Mouse (Mus musculus): ENCODE measurements around the gene Pafah1b3. TPM values are rescaled to one million over a fixed set of nuclear protein-coding genes. Genes with fewer than 3 reads are reported as not detected.
A peak's percentile ranks its signal among the peaks of the same experiment; 100 is the strongest.

Gene Pafah1b3
- polyA plus RNA-seq, 1 experiment from 2014 or later = 287 TPM

GRCm38 (mm10) chr7:25311193-25311592 lies 13.4 kb upstream of the Pafah1b3 start:
- WGBS = 79% methylated on average over 11 of the region's 11 CpGs
- H3K9me3 ChIP-seq (replicated peaks; ENCODE audit: control insufficient read depth, low read length) = no peaks in the 10 kb centered on the region
- no peak overlapping the region for H3K9ac ChIP-seq (replicated peaks; ENCODE audit: low read length)
- H3K27ac ChIP-seq (replicated peaks; ENCODE audit: low read depth, low read length) = no peak overlapping the region
- H3K4me2 ChIP-seq (ENCODE audit: low read depth, low read length) = no peak overlapping the region
- DNase-seq (ENCODE audit: low spot score) (no peak), ATAC-seq (replicated peaks; ENCODE audit: insufficient number of reproducible peaks, low FRiP score, low TSS enrichment, low read depth) (no peak)
- H3K4me3 ChIP-seq (ENCODE audit: low read depth, low read length) = no peak overlapping the region
- H3K27me3 ChIP-seq (ENCODE audit: control insufficient read depth, insufficient read depth, low read length) = peaks cover 14% of the 10 kb centered on the region
- no peaks in the 10 kb centered on the region for H3K36me3 ChIP-seq (replicated peaks; ENCODE audit: control insufficient read depth, insufficient read depth, low read depth, low read length)
- H3K4me1 ChIP-seq (ENCODE audit: control insufficient read depth, insufficient read depth, low read length) = peaks cover 8% of the 10 kb centered on the region; the same call in 1 of the 2 replicates

- ATAC-seq (replicated peaks; ENCODE audit: insufficient number of reproducible peaks, low FRiP score, low TSS enrichment, low read depth) (no peak), DNase-seq (ENCODE audit: low spot score) (no peak)
- WGBS = 80% methylated on average over 9 of the region's 9 CpGs
- Histone ChIP-seq H3K27ac (replicated peaks; ENCODE audit: low read depth, low read length) (no peak overlapping the region), H3K9me3 (replicated peaks; ENCODE audit: control insufficient read depth, low read length) (no peaks in the 10 kb centered on the region), H3K9ac (replicated peaks; ENCODE audit: low read length) (no peak overlapping the region), H3K4me1 (ENCODE audit: control insufficient read depth, insufficient read depth, low read length) (peaks cover 2% of the 10 kb centered on the region; the same call in 1 of the 2 replicates), H3K4me3 (ENCODE audit: low read depth, low read length) (no peak overlapping the region), H3K4me2 (ENCODE audit: low read depth, low read length) (no peak overlapping the region), H3K36me3 (replicated peaks; ENCODE audit: control insufficient read depth, insufficient read depth, low read depth, low read length) (no peaks in the 10 kb centered on the region), H3K27me3 (ENCODE audit: control insufficient read depth, insufficient read depth, low read length) (peaks cover 2% of the 10 kb centered on the region)
These were observed 11.6 kb upstream of the Pafah1b3 start for GRCm38 (mm10) chr7:25309425-25309824.

DNA sequence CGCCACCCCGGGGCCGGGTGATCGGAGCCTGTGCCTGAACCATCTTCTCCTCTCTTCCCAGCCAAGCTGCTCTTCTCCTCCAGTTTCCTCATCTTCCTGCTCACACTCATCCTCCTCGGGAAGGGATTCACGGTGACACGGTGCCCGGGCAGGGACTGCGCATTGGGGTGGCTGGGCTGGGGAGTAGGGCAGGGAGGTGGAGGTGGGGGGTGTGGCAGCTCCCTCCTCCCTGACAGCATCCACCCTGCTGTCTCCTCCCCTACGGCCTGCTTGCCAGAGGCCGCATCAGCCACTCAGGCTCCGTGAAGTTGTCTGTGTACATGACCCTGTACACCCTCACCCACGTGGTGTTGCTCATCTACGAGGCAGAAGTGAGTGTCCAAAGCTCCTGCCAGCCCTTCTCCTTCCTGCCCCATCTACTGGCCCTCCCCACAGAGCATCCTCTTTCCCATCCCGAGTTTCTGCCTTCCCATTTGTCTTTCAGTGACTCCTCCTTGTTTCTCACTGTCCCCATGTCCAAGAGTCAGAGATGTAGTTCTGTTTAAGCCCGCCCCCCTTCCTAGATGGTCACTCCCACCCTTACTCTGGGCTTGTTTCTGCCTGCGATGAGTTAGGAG lies 11.0 kb upstream of the Pafah1b3 start:
- Histone ChIP-seq H3K4me3 (ENCODE audit: low read depth, low read length) (no peak overlapping the region), H3K4me2 (ENCODE audit: low read depth, low read length) (no peak overlapping the region), H3K9ac (replicated peaks; ENCODE audit: low read length) (no peak overlapping the region), H3K9me3 (replicated peaks; ENCODE audit: control insufficient read depth, low read length) (no peaks in the 10 kb centered on the region), H3K27me3 (ENCODE audit: control insufficient read depth, insufficient read depth, low read length) (peaks cover 2% of the 10 kb centered on the region), H3K36me3 (replicated peaks; ENCODE audit: control insufficient read depth, insufficient read depth, low read depth, low read length) (no peaks in the 10 kb centered on the region), H3K4me1 (ENCODE audit: control insufficient read depth, insufficient read depth, low read length) (peaks cover 2% of the 10 kb centered on the region; the same call in 1 of the 2 replicates), H3K27ac (replicated peaks; ENCODE audit: low read depth, low read length) (no peak overlapping the region)
- WGBS = 56% methylated on average over 17 of the region's 17 CpGs
- no peak for ATAC-seq (replicated peaks; ENCODE audit: insufficient number of reproducible peaks, low FRiP score, low TSS enrichment, low read depth)
- no peak for DNase-seq (ENCODE audit: low spot score)

DNA sequence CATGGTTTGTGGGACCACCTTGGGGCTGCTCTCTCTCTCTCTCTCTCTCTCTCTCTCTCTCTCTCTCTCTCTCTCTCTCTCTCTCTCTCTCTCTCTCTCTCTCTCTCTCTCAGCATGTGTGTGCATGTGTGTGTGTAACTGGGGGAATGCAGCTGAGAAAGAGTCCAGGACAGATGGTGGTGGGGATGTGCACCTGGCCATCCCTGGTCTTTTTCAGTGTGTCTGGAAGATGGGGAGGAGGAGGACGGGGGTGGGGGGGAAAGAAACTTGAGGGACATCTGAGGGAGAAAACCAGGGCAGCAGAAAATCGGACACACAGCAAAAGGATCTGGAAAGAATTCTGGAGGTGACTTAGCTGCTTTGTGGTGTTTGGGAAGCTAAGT lies 8.8 kb upstream of the Pafah1b3 start:
- DNase-seq (ENCODE audit: low spot score) = no peak
- Histone ChIP-seq H3K27ac (replicated peaks; ENCODE audit: low read depth, low read length) (no peak overlapping the region), H3K9ac (replicated peaks; ENCODE audit: low read length) (no peak overlapping the region), H3K27me3 (ENCODE audit: control insufficient read depth, insufficient read depth, low read length) (no peaks in the 10 kb centered on the region; the same call in 1 of the 2 replicates), H3K4me2 (ENCODE audit: low read depth, low read length) (no peak overlapping the region), H3K36me3 (replicated peaks; ENCODE audit: control insufficient read depth, insufficient read depth, low read depth, low read length) (no peaks in the 10 kb centered on the region), H3K4me1 (ENCODE audit: control insufficient read depth, insufficient read depth, low read length) (peaks cover 2% of the 10 kb centered on the region; the same call in 1 of the 2 replicates), H3K9me3 (replicated peaks; ENCODE audit: control insufficient read depth, low read length) (no peaks in the 10 kb centered on the region), H3K4me3 (ENCODE audit: low read depth, low read length) (no peak overlapping the region)
- ATAC-seq (replicated peaks; ENCODE audit: insufficient number of reproducible peaks, low FRiP score, low TSS enrichment, low read depth) = no peak
- WGBS = 44% methylated on average over 2 of the region's 2 CpGs

GRCm38 (mm10) chr7:25305956-25306613 lies 8.3 kb upstream of the Pafah1b3 start, which contains the start of gene Tmem145:
Gene Tmem145 (plus strand): TSS chr7:25306106.
- Histone ChIP-seq H3K27me3 (ENCODE audit: control insufficient read depth, insufficient read depth, low read length) (no peaks in the 10 kb centered on the region; the same call in 1 of the 2 replicates), H3K9ac (replicated peaks; ENCODE audit: low read length) (peak within 1 kb of the TSS; percentile 30; the same call in 1 of the 2 replicates), H3K4me3 (ENCODE audit: low read depth, low read length) (peak within 1 kb of the TSS; percentile 41), H3K36me3 (replicated peaks; ENCODE audit: control insufficient read depth, insufficient read depth, low read depth, low read length) (no peaks in the 10 kb centered on the region), H3K4me1 (ENCODE audit: control insufficient read depth, insufficient read depth, low read length) (peaks cover 2% of the 10 kb centered on the region; the same call in 1 of the 2 replicates), H3K4me2 (ENCODE audit: low read depth, low read length) (peak within 1 kb of the TSS; percentile 81), H3K9me3 (replicated peaks; ENCODE audit: control insufficient read depth, low read length) (no peaks in the 10 kb centered on the region), H3K27ac (replicated peaks; ENCODE audit: low read depth, low read length) (no peak within 1 kb of the TSS)
- DNase-seq (ENCODE audit: low spot score) = peak; percentile 89
- peak; percentile 67; the same call in 1 of the 2 replicates for ATAC-seq (replicated peaks; ENCODE audit: insufficient number of reproducible peaks, low FRiP score, low TSS enrichment, low read depth)
- under 1% methylated on average over 47 of the region's 47 CpGs for WGBS

DNA sequence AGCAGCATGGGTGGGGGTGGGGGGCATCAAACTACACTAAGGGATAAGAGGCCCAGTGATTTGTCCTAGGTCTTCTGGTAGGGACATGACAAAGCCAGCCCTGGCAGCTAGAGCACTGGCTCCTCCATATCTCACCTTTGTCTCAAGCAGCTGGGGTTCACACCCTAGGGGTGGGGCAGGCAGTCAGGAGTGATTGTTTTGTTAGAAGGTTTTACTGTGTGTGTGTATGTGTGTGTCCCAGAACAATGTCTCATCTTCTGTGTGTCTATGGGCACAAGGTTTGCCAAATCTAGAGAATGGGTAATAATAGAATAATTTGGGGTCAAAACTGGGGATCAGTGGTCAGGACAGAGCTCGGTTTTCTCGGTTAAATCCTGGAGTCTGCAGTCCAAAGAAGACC lies 7.7 kb upstream of the Pafah1b3 start:
- no peak for DNase-seq (ENCODE audit: low spot score)
- peak overlapping the region; percentile 41 for H3K4me3 ChIP-seq (ENCODE audit: low read depth, low read length)
- 0% methylated on average over 2 of the region's 2 CpGs for WGBS
- peaks cover 2% of the 10 kb centered on the region; the same call in 1 of the 2 replicates for H3K4me1 ChIP-seq (ENCODE audit: control insufficient read depth, insufficient read depth, low read length)
- H3K36me3 ChIP-seq (replicated peaks; ENCODE audit: control insufficient read depth, insufficient read depth, low read depth, low read length) = no peaks in the 10 kb centered on the region
- H3K27me3 ChIP-seq (ENCODE audit: control insufficient read depth, insufficient read depth, low read length) = no peaks in the 10 kb centered on the region; the same call in 1 of the 2 replicates
- no peaks in the 10 kb centered on the region for H3K9me3 ChIP-seq (replicated peaks; ENCODE audit: control insufficient read depth, low read length)
- H3K9ac ChIP-seq (replicated peaks; ENCODE audit: low read length) = no peak overlapping the region; the same call in 1 of the 2 replicates
- H3K27ac ChIP-seq (replicated peaks; ENCODE audit: low read depth, low read length) = no peak overlapping the region
- ATAC-seq (replicated peaks; ENCODE audit: insufficient number of reproducible peaks, low FRiP score, low TSS enrichment, low read depth) = no peak
- H3K4me2 ChIP-seq (ENCODE audit: low read depth, low read length) = peak overlapping the region; percentile 81

GRCm38 (mm10) chr7:25303685-25304006 lies 5.9 kb upstream of the Pafah1b3 start:
- no peak overlapping the region for H3K9ac ChIP-seq (replicated peaks; ENCODE audit: low read length)
- 89% methylated on average over 3 of the region's 3 CpGs for WGBS
- no peak overlapping the region for H3K27ac ChIP-seq (replicated peaks; ENCODE audit: low read depth, low read length)
- ATAC-seq (replicated peaks; ENCODE audit: insufficient number of reproducible peaks, low FRiP score, low TSS enrichment, low read depth) (no peak), DNase-seq (ENCODE audit: low spot score) (no peak)
- H3K4me1 ChIP-seq (ENCODE audit: control insufficient read depth, insufficient read depth, low read length) = peaks cover 2% of the 10 kb centered on the region; the same call in 1 of the 2 replicates
- H3K27me3 ChIP-seq (ENCODE audit: control insufficient read depth, insufficient read depth, low read length) = no peaks in the 10 kb centered on the region; the same call in 1 of the 2 replicates
- H3K36me3 ChIP-seq (replicated peaks; ENCODE audit: control insufficient read depth, insufficient read depth, low read depth, low read length) = no peaks in the 10 kb centered on the region
- H3K4me3 ChIP-seq (ENCODE audit: low read depth, low read length) = no peak overlapping the region
- no peaks in the 10 kb centered on the region for H3K9me3 ChIP-seq (replicated peaks; ENCODE audit: control insufficient read depth, low read length)
- no peak overlapping the region for H3K4me2 ChIP-seq (ENCODE audit: low read depth, low read length)

All from embryonic facial prominence, embryonic 11.5 days (tissue).